Mouse (Mus musculus) retina, postnatal 1 day (tissue): ENCODE measurements around the gene Chpf2.

Source experiments
- DNase-seq: peaks from one replicate; pipeline ENCODE4 v3.0.0-alpha.2; 2012

Chpf2 gene

GRCm38 (mm10) chr5:24591796-24592470 is 5.4 kb downstream of the Chpf2 start:
- no peak for DNase-seq

DNA sequence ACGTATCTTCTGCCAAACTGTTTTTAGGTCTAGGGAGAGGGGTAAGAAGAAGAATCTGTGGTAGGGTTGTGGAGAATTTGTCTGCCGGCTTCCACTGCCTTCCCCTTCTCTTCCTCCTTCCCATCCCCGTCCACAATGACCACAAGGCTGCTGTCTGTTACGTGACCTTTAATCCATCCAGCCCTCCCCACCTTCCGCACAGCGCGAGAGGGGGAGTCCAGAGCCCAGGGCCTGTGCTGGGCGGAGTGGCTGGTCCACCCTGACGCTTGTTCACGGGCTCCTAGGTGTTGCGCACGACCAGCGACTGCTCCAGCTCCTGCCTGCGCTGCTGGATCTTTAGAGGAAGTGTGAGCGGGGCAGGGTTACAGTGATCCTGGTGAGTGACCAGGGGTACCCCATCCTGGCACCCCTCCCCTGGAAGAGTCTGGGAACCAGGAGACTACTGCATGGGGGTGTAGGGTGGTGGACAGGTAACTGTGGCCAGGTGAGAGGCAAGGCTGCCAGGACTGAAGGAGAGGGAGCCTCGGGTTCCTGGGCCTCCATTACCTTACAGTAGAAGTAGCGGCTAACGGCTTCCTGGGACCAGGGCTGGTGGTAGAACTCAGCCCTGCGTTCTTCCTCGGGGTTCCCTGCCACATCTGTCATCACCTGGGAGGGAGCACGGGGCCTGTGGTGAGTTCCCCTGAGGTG is 6.1 kb downstream of the Chpf2 start:
- DNase-seq = no peak

- DNase-seq = no peak
Measured at GRCm38 (mm10) chr5:24593230-24593629, 6.7 kb downstream of the Chpf2 start.

DNA sequence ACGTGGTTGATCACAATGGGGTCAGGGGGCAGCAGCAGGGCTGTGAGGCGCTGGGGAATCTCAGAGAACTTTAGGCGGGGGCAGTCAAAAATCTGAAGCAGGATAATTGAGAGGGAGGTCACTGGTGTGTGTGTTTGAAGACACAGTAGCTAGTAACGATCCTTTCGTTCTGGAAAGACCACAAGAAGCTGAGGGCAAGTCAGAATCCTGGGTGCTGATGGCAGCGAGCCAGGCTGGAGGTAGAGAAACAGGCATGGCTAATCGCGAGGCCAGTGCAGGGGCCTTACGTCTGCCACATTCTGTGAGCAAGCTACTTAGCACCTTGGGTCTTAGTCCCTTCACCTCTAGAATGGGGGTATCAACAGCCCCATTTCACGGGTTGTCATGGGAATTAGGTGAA is 7.4 kb downstream of the Chpf2 start:
- no peak for DNase-seq

GRCm38 (mm10) chr5:24594346-24594745 is 7.8 kb downstream of the Chpf2 start:
- DNase-seq = no peak

DNA sequence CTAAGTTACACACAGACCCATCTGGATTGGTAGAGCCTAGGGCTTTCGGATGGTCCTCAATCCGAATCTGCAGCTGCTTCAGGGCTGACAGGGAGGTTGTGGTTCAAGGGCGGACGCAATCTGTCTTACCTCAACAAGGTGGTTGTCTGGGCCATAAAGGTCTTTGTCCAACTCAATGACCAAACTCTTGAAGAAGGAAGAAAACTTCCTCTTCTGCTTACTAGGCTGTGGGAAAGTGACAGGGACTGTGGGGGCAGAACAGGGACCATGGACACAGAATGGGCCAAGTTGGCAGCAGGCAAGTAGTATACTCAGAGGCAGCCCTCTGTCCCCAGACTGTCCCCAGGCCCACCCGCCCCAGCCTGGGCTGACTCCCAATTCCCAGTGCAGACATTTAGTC is 8.7 kb downstream of the Chpf2 start:
- DNase-seq = no peak

- DNase-seq = peak; percentile 16
Measured at GRCm38 (mm10) chr5:24595786-24596380, 9.3 kb downstream of the Chpf2 start.

DNA sequence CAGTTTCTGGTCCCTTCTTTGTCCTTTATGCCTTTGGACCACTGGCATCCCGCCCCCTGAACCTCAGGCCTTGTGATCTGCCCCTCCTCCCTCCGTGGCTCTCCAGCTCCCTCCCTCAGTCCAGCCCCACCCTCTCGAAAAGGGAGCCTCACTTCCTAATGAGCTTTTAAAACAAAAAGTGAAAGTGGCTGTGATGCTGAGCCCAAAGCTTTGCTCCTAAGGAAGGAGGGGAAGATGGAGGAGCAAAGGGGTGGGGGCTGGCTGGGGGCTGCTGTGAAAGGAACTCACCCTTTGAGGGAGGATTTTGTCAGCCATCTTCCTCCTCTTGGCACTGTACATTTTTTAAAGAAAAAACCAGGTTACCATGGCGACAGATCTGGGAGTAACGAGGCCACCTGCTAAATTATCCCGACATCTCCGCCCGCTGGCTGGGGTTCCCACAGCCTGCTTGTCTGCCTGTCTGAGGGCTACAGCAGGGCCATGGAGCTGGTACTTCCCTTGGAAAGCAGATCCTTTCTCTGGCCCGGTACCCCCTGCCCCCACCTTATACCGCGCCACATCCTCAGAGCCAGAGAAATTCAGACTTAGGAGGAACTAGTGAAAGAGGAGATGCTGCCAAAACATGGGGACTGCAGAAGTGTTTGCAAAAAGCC is 10.1 kb downstream of the Chpf2 start:
- peak; percentile 53 for DNase-seq

DNA sequence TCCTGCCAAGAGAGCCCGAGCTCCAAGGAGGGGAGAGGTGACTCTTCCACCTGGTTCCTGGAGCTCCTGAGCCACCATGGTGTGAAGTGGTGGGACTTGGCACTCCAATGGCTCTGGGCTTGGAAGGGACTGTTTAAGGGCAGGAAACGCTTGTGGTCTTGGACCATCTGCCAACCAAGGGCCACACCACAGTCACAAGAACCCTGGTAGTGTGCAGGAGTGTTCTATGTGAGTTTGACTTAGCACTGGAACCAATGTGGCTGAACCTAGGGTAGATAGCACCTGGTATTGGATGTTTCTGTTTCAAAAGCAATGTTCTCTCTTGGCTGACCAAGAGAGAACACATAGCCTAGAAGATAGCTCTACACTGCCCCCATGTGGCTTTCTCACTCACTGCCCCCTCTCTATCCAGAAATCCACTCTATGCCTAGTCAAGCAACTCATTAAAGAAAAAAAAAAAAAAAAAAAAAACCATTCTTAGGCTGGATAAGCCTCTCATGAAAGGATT is 10.7 kb downstream of the Chpf2 start:
- peak; percentile 89 for DNase-seq

DNA sequence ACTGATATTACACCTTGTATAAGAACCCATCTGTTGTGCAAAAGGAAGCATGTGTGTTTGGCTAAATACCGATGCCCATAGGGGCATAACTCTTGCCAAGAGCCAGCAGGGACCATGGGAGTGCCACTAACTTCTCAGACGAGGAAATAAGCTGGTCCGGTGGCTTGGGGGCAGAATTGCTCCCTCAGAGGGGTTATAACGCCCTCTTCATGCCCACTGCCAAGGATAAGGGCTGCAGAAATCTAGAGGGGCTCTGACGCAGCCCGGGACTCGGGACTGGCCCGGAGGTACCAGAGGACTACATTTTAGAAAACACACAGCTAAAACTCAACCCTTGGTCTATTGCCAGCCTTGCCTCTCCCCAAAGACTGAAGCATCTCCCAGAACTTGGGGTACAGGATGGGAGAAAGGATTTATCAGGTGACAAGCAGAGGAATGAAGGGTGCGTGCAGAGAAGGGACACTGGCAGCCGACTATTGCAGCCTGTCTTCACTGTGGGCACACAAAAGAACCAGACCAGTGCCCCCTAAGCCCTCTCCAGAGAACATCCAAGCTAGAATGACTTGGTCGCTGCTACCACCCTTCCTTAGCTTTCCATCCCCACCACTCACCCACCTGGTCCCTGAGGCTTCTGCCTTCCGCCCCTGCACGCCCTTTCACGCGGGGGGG is 11.5 kb downstream of the Chpf2 start:
- peak; percentile 11 for DNase-seq

DNA sequence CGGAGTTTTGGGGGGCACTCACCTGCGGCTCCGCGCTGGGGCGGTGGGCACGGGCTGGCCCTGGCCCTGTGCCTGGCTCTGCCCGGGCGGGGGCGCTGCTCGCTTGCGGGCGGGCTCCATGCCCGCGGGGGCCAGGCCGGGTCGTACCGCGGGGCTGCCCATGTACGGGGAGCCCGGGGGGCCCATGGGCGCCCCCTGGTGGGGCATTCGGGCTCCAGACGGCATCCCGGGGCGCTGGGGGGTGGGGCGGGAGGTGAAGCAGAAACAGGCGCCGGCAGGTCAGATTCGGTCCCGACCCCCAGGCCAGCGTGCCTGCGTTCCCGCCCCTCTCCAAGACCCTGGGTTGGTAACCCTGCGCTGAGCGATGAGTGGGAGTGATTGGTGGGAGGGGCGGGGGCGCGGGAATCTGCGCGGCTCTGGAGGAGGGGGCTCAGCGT is 12.0 kb downstream of the Chpf2 start:
- DNase-seq = peak; percentile 76

GRCm38 (mm10) chr5:24599137-24599536 is 12.6 kb downstream of the Chpf2 start:
- no peak for DNase-seq

DNA sequence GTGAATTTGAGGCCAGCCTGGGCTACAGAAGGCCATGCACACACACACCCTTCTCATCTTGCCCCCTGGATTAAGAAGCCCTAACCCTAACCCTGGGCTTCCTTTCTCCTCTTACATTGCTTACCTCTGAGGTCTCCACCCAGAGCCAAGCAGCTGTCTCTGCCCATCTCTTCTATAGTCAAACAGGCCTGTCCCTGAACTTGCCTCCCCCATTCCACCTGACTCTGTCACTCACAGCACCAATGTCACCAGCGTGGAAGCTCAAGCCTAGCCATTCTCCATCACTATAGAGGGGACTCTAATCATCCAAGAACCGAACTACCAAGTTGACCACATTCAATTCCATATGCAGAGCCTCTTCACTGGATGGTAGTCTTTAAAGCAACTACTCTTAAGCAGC is 13.7 kb downstream of the Chpf2 start:
- DNase-seq = no peak

DNA sequence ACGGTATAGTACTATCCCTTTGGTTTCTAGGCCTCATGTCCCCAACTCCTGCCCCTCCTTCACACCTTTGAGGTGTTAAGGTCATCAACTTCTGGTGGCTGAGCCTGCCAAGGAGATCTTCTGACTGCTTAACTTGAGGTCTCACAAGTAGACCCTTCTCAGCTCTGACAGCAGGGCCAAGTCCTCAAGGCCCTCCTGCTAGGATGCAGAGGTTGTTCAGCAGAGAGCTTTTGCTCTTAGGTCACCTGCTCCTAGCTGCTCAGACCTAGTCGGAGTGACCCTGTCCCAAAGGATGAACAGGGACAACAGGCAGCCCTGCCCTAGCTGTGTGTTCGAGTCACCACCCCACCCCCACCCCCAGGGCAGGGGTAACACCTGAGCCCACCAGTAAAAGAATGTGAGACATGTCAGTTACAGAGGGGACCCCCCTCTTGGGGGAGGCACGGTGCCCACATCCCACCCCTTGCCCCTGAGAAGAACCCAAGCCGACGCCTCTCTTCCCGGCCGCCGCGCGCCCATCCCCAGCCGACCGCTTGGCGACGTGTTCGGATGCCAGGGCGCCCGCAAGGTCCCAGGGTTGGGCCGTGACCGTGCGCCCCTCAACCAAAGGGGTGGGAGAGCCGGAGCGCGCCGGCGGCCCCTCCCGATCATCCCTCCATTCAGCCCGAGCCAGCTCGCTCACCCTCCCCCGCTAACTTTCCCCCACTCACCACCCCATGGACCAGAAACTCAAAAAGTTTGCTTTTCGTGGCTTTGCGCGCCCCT is 14.7 kb downstream of the Chpf2 start:
- peak; percentile 11 for DNase-seq

GRCm38 (mm10) chr5:24601911-24602750 is 15.6 kb downstream of the Chpf2 start:
- peak; percentile 88 for DNase-seq

DNA sequence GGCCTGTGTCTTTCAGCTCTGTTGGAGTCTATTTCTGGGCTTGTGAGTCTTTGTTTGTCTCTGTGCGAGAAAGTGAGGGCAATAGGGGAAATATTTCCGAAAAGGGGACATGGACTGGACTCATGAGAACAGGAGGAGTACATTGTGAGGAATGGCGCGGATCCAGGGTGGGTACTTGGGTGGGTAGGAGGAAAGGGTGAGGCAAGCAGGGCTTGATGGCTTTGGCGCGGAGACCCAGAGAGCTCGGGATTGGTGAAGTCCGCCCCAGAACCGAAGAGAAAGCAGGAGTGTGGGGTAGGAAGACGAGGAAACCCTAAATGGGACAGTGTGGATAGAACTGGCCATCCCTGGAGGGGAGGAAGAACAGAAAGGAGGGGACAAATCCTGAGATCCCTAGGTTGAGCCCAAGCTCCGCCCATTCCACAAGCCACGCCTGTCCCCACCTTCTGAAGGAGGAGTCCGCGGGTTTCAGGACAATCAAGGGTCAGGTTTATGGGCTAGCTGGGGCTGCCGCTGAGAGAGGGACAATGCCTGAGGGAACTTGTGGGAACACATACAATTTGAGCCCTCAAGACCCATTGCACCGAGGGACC is 16.3 kb downstream of the Chpf2 start:
- peak; percentile 85 for DNase-seq

DNA sequence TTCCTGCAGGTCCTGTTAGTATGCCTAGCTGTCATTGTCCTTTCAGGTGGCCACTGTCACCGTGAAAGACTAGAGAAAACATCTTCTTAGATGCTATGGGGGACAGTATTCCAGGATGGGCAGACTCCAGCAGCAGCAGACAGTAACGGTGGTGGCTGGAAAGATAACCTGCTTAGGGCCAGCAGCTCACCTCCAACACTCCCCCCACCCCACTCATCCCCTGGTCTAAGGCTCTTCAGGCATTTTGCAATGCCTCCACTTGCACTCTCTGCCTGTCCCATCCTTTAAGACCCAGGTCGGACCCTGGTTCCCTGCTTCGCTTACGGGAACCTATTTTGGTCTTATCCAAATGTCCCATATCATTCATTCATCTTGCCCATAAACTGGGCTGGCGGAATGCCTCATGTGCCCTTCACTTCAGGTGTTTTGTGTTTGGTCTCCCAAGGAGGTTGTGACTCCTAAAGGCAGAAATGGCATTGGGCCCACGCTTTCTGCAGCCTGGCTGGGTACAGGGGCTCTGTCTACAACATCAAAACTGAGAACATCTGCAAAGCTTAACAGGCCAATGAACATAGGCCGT is 17.0 kb downstream of the Chpf2 start:
- no peak for DNase-seq

DNA sequence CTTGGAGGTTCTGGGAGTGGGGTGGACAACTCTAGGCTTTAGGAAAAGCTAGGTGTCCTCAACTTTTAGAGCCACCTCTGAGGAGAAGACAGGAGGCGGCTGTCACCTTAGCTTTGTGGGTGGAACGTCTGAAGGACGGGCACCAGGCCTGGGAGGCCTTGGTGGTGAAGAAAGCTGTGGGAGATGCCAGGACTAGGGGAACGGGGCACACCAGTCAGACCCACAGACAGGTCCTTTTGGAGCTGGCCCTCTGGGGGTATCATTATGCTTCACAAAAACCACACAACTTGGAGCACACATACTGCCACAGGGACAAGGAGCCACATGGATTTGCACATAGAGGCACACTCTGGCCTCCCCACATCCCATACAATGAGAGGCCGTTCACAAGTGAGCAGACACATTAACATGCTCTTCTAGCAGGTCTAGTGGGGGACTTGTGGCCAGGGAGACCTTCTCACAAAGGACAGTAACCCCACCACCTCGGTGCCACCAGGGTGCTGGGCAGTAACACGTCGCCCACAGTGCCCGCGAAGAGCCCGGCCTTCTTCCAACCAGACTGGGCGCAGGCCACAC is 17.6 kb downstream of the Chpf2 start:
- DNase-seq = no peak

DNA sequence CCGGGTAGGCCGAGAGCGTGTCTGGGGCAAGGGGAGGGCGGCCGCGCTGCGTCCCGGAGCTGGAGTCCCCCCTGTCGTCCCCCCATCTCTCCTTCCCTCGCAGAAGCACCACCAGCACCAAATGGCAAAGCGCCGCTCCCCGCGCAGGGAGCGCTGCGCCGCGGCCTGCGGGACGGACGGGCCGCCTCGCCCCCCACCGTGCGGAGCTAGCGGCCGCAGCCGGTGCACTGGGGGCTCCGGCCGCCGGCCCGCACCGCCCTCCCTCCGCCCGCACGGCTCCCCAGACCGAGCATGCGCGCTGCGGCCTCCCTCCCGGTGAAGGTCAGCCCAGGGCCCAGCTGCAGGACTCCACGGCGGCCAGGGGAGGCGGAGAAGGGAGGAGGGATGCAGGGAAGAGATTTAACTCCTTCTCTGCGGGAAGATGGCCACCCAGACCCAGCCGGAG is 18.1 kb downstream of the Chpf2 start:
- peak; percentile 96 for DNase-seq
